Mouse (Mus musculus): ENCODE data around the gene Crhr1.
A peak's percentile ranks its signal among the peaks of the same experiment; 100 is the strongest.
"Not testable (repeated sequence)": the region's sequence is repeated elsewhere in the genome, so short reads cannot be mapped to it uniquely, and the experiment has no call there.

Gene Crhr1

GRCm38 (mm10) chr11:104195382-104195781 is 62.7 kb downstream of the Crhr1 start:
- DNase-seq (ENCODE audit: low read depth, low spot score) = no peak

GRCm38 (mm10) chr11:104195791-104196190 is 63.1 kb downstream of the Crhr1 start:
- peak; percentile 85 for DNase-seq (ENCODE audit: low read depth, low spot score)

DNA sequence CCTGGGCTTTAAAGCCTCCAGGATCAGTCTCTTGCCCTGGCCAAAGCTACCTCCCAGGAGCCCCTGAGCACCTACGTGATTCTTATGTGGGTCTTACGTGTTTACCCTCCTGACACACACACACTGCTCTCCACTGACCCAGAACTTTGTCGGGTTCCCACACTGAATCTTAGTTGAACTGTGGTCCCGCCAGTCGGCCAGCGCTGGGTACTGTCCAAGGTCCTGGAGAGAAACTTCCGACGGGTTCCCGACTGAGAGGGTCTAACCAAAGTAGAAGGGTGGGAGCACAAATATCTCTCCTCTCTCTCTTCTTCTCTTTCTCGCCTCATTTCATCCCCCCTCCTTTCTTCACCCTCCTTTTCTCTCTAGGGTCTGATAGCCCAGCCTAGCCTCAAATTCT is 65.2 kb downstream of the Crhr1 start:
- no peak for DNase-seq (ENCODE audit: low read depth, low spot score)

DNA sequence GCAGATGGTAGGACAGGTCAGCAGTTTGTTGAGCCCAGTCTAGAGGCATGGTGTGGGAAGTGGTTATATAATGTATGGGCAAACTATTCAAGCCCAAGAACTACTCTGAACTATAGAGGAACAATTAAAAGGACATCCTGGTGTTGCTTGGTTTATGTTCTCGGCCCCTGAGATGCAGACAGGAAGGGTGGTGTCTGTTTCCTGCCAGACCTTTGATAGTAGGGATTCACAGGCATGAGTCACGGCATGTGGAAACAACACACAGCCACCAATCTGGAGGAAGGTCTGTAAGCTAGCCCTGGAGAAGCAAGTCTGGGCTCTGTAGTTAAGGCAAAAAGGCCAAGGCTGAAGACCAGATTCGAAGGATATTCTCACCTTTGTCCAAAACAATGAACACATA is 70.6 kb downstream of the Crhr1 start:
- no peak for DNase-seq (ENCODE audit: low read depth, low spot score)

DNA sequence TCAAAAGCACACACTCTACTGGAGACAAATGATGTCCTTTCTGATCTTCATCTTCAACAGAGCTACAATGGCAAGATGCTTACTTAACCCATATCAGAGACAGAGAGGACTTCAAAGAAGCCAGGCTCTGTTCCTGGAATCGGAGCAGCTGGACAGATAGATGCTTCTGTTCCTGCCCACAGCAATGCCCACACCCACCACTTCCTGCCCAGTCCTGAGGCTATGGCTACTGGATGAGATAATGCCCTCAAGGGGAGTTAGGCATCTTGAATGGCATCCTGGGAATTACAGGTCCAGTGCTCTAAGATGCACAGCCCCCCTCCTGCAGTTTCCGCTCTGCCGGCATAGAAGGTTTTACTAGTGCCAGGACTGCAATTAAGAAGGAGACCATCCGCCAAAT is 73.9 kb downstream of the Crhr1 start:
- no peak for DNase-seq (ENCODE audit: low read depth, low spot score)

GRCm38 (mm10) chr11:104209041-104209440 is 76.4 kb downstream of the Crhr1 start:
- DNase-seq (ENCODE audit: low read depth, low spot score) = no peak

DNA sequence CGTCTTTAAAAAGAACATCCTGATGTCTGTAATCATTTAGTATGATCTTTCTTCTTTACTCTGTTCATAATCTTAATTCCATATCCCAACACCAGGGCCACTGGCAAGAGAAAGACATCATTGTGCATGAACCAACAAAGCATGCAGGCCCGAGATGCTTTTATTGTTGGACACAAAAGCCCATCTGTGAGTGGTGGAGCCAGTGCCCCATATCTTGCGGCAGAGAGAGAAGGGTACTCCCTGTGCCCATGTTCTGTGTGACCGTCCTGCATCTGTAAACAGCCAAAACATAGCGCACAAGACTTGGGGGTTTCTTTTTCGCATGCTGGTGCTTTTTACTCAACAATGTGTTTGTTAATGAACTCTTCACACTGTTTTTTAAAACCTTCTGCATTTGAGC is 78.6 kb downstream of the Crhr1 start:
- DNase-seq (ENCODE audit: low read depth, low spot score) = no peak

DNA sequence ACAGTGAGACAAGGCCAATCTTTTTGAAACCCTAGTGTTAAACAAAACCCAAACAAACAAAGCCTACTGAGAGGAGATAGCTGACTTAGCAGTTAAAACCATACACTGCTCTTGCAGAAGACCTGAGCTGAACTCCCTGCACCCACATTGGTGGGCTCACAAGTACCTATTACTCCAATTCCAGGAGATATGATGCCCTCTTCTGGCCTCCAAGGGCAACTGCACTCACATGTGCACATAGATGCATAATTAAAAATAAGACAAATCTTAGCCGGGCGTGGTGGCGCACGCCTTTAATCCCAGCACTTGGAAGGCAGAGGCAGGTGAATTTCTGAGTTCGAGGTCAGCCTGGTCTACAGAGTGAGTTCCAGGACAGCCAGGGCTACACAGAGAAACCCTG is 81.5 kb downstream of the Crhr1 start:
- not testable (repeated sequence) for DNase-seq (ENCODE audit: low read depth, low spot score)

GRCm38 (mm10) chr11:104218075-104218474 is 85.4 kb downstream of the Crhr1 start:
- no peak for DNase-seq (ENCODE audit: low read depth, low spot score)

DNA sequence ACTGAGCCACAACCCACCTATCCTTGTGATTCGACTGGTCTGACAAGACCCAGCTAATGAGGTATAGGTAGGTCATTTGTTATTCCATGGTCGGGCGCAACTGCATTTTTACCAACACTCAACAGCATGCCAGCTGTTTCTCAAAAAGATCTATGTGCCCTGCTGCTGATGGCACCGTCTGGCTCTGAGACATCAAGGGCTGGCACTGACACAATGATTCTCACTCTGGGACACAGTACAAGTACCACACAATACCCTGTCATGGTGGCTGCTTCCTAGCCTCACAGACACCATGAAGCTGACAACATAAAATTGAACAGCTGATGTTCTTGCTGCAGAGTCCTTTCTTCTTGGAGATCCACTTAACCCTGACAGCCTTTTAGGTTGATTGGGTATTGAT is 87.6 kb downstream of the Crhr1 start:
- no peak for DNase-seq (ENCODE audit: low read depth, low spot score)

- no peak for DNase-seq (ENCODE audit: low read depth, low spot score)
Observed at GRCm38 (mm10) chr11:104221751-104222150, 89.1 kb downstream of the Crhr1 start.

- no peak for DNase-seq (ENCODE audit: low read depth, low spot score)
Observed at GRCm38 (mm10) chr11:104223301-104223700, 90.6 kb downstream of the Crhr1 start.
